Mouse (Mus musculus) spleen, adult 2 months (tissue): ENCODE results near the gene Isy1. TPM values are rescaled to one million over a fixed set of nuclear protein-coding genes. Genes with fewer than 3 reads are reported as not detected.

Source experiments
- DNase-seq, 2 experiments: peaks; one replicate each; pipeline versions ENCODE4 v3.0.0 to v3.0.0-alpha.2; 2012 to 2021; ENCODE audit warnings: low spot score in 2 of 2, low read depth in 1 of 2
- H3K27ac ChIP-seq: fragments of 200-500 bp; 2 replicates; pipeline ENCODE4 v1.5.1; 2012; ENCODE audit warnings: low read length, inconsistent platforms; ENCODE audit not compliant: insufficient read depth
- H3K27me3 ChIP-seq: fragments of 200-500 bp; 2 replicates; pipeline ENCODE4 v1.6.1; 2012; ENCODE audit warnings: mild to moderate bottlenecking, moderate library complexity, low read length, inconsistent platforms; ENCODE audit not compliant: control insufficient read depth, insufficient read depth
- H3K36me3 ChIP-seq: fragments of 200-500 bp; 2 replicates; pipeline ENCODE4 v1.6.1; 2012; ENCODE audit warnings: mild to moderate bottlenecking, low read length, inconsistent platforms; ENCODE audit not compliant: control insufficient read depth, insufficient read depth
- H3K4me1 ChIP-seq: fragments of 200-500 bp; 2 replicates; pipeline ENCODE4 v1.6.1; 2011; ENCODE audit warnings: inconsistent platforms; ENCODE audit not compliant: control insufficient read depth, insufficient read depth, insufficient read length
- H3K4me3 ChIP-seq: fragments of 200-500 bp; 2 replicates; pipeline ENCODE4 v1.5.1; 2011; ENCODE audit warnings: mild to moderate bottlenecking, inconsistent platforms; ENCODE audit not compliant: insufficient read depth, insufficient read length; ENCODE audit errors: extremely low read depth
- CTCF ChIP-seq: fragments of 200-500 bp; IDR thresholded peaks from 2 replicates; pipeline ENCODE4 v1.5.1; 2011; ENCODE audit warnings: mild to moderate bottlenecking, inconsistent platforms; ENCODE audit not compliant: insufficient read depth, insufficient read length, insufficient replicate concordance; ENCODE audit errors: extremely low read depth
- POLR2A ChIP-seq: fragments of 200-500 bp; IDR thresholded peaks from 2 replicates; pipeline ENCODE4 v1.6.1; 2011; ENCODE audit warnings: low read depth, low read length, inconsistent platforms
- WGBS: fragments of 180-500 bp; shearing (Covaris S2); methylation state at CpG from one replicate; pipeline ENCODE4 v1.1.7; 2018; 5-methylcytosine and 5-hydroxymethylcytosine counted together
- polyA plus RNA-seq: library from polyadenylated mRNA; depleted of rRNA; stranded (reverse); fragments of >200 nt; gene quantifications from 2 replicates; pipeline ENCODE4 v1.2.3, GENCODE M21; 2012; rRNA removed

Isy1 gene
- 17.8 and 31.4 TPM in 2 replicates for polyA plus RNA-seq

GRCm38 (mm10) chr6:87838551-87839197 lies at the start of gene Isy1:
Gene Isy1, minus strand, starts transcription at chr6:87838798.
- Histone ChIP-seq H3K4me1 (peaks cover 7% of the 10 kb centered on the region), H3K4me3 (peak within 1 kb of the TSS; percentile 86), H3K27ac (peak within 1 kb of the TSS; percentile 93), H3K27me3 (no peaks in the 10 kb centered on the region), H3K36me3 (peaks cover 21% of the 10 kb centered on the region)
- TF ChIP-seq CTCF (no peak), POLR2A (no peak; the same call in 1 of the 2 replicates)
- DNase-seq: peak; percentile 89 to 99
- WGBS: 1% methylated on average over 46 of the region's 46 CpGs

GRCm38 (mm10) chr6:87887594-87888233 lies 49.1 kb upstream of the Isy1 start, which contains the start of gene Copg1:
Gene Copg1, plus strand, starts transcription at chr6:87887814.
- H3K4me3 ChIP-seq: peak within 1 kb of the TSS; percentile 76
- H3K4me1 ChIP-seq: peaks cover 3% of the 10 kb centered on the region; the same call in 1 of the 2 replicates
- WGBS: under 1% methylated on average over 31 of the region's 31 CpGs
- peak; percentile 90 for TF ChIP-seq CTCF
- peak; percentile 73 for TF ChIP-seq POLR2A
- peak within 1 kb of the TSS; percentile 76 for H3K27ac ChIP-seq
- DNase-seq: peak; percentile 98 to 100
- H3K27me3 ChIP-seq: no peaks in the 10 kb centered on the region
- H3K36me3 ChIP-seq: peaks cover 28% of the 10 kb centered on the region

- Histone ChIP-seq H3K36me3 (peaks cover 18% of the 10 kb centered on the region), H3K4me1 (peaks cover 3% of the 10 kb centered on the region; the same call in 1 of the 2 replicates), H3K4me3 (no peak overlapping the region), H3K27me3 (no peaks in the 10 kb centered on the region), H3K27ac (no peak overlapping the region)
- WGBS: 88% methylated on average over 1 of the region's 1 CpGs
- TF ChIP-seq POLR2A (no peak), CTCF (no peak)
- no peak for DNase-seq
Observed at GRCm38 (mm10) chr6:87886721-87887120, 48.1 kb upstream of the Isy1 start.

- Histone ChIP-seq H3K27ac (no peak overlapping the region), H3K27me3 (no peaks in the 10 kb centered on the region), H3K4me3 (no peak overlapping the region), H3K36me3 (no peaks in the 10 kb centered on the region), H3K4me1 (no peaks in the 10 kb centered on the region)
- no peak for TF ChIP-seq CTCF
- TF ChIP-seq POLR2A: no peak
- no peak for DNase-seq
- WGBS: 39% methylated on average over 4 of the region's 4 CpGs
Observed at GRCm38 (mm10) chr6:87882816-87883215, 44.2 kb upstream of the Isy1 start.

GRCm38 (mm10) chr6:87882221-87882620 lies 43.6 kb upstream of the Isy1 start:
- 87% methylated on average over 3 of the region's 3 CpGs for WGBS
- H3K4me1 ChIP-seq: no peaks in the 10 kb centered on the region

GRCm38 (mm10) chr6:87879628-87880027 lies 41.0 kb upstream of the Isy1 start:
- no peak overlapping the region for H3K4me3 ChIP-seq
- TF ChIP-seq CTCF (no peak), POLR2A (no peak)
- peaks cover 5% of the 10 kb centered on the region; the same call in 1 of the 2 replicates for H3K4me1 ChIP-seq
- no peak for DNase-seq
- H3K27me3 ChIP-seq: no peaks in the 10 kb centered on the region
- H3K36me3 ChIP-seq: no peaks in the 10 kb centered on the region
- H3K27ac ChIP-seq: no peak overlapping the region
- 56% methylated on average over 3 of the region's 3 CpGs for WGBS

More at GRCm38 (mm10) chr6:87882221-87882620, 43.6 kb upstream of the Isy1 start:
- Histone ChIP-seq H3K27me3 (no peaks in the 10 kb centered on the region), H3K27ac (no peak overlapping the region), H3K36me3 (no peaks in the 10 kb centered on the region), H3K4me3 (no peak overlapping the region)
- TF ChIP-seq POLR2A: no peak
- TF ChIP-seq CTCF: no peak
- DNase-seq: no peak

- H3K4me1 ChIP-seq: peaks cover 5% of the 10 kb centered on the region; the same call in 1 of the 2 replicates
- no peak for DNase-seq
- H3K4me3 ChIP-seq: no peak overlapping the region
- no peaks in the 10 kb centered on the region for H3K27me3 ChIP-seq
- no peak overlapping the region for H3K27ac ChIP-seq
- TF ChIP-seq CTCF: no peak
- no peak for TF ChIP-seq POLR2A
- 53% methylated on average over 4 of the region's 4 CpGs for WGBS
- H3K36me3 ChIP-seq: no peaks in the 10 kb centered on the region
Observed at GRCm38 (mm10) chr6:87879010-87879409, 40.4 kb upstream of the Isy1 start.
